Mouse (Mus musculus) gastrocnemius, adult 8-10 months (tissue): ENCODE measurements around the gene Rhoa. TPM values are rescaled to one million over a fixed set of nuclear protein-coding genes. Genes with fewer than 3 reads are reported as not detected.
"Not testable (repeated sequence)": the region's sequence is repeated elsewhere in the genome, so short reads cannot be mapped to it uniquely, and the experiment has no call there.

Experiments used
- DNase-seq, 2 experiments: peaks; one replicate each; pipeline ENCODE4 v3.0.0; 2022; ENCODE audit warnings: low spot score in 2 of 2
- total RNA-seq, 4 experiments: library from RNA; stranded (reverse); gene quantifications; 2 replicates each; pipeline ENCODE4 v1.2.4; 2022

Gene Rhoa
- 100 to 1,000 TPM in 2 of 4 experiments, 10 to 100 TPM in 2; 87.6 to 104 (median 99.6) TPM for total RNA-seq

- peak; percentile 98 to 99 for DNase-seq
Measured at GRCm38 (mm10) chr9:108305629-108306520, at the start of gene Rhoa, which contains the start of gene Tcta. Gene Rhoa, plus strand, starts transcription at chr9:108306129. Gene Tcta, minus strand, starts transcription at chr9:108306160.

GRCm38 (mm10) chr9:108260526-108260925 is 45.4 kb upstream of the Rhoa start:
- DNase-seq = no peak

GRCm38 (mm10) chr9:108261865-108262264 is 44.1 kb upstream of the Rhoa start:
- peak; percentile 39 to 40 for DNase-seq

GRCm38 (mm10) chr9:108262494-108263049 is 43.4 kb upstream of the Rhoa start:
- peak; percentile 35 to 43 for DNase-seq

- peak in 1 of 2 experiments; percentile 37 for DNase-seq
Measured at GRCm38 (mm10) chr9:108263131-108263681, 42.7 kb upstream of the Rhoa start.

- peak; percentile 99 for DNase-seq
Measured at GRCm38 (mm10) chr9:108263690-108264190, 42.2 kb upstream of the Rhoa start, which contains the start of gene Dag1. Gene Dag1, minus strand, starts transcription at chr9:108263958.

GRCm38 (mm10) chr9:108264191-108264921 is 41.6 kb upstream of the Rhoa start:
- peak; percentile 44 to 51 for DNase-seq

GRCm38 (mm10) chr9:108266261-108266935 is 39.5 kb upstream of the Rhoa start:
- DNase-seq = no peak

- no peak for DNase-seq
Measured at GRCm38 (mm10) chr9:108267691-108268090, 38.2 kb upstream of the Rhoa start.

- not testable (repeated sequence) for DNase-seq
Measured at GRCm38 (mm10) chr9:108268701-108269100, 37.2 kb upstream of the Rhoa start.

- no peak for DNase-seq
Measured at GRCm38 (mm10) chr9:108271941-108272340, 34.0 kb upstream of the Rhoa start.

GRCm38 (mm10) chr9:108272691-108273090 is 33.2 kb upstream of the Rhoa start:
- no peak for DNase-seq

GRCm38 (mm10) chr9:108273485-108273884 is 32.4 kb upstream of the Rhoa start:
- no peak for DNase-seq

- no peak for DNase-seq
Measured at GRCm38 (mm10) chr9:108274476-108275330, 31.2 kb upstream of the Rhoa start.

- DNase-seq = no peak
Measured at GRCm38 (mm10) chr9:108275331-108275659, 30.6 kb upstream of the Rhoa start.

- DNase-seq = no peak
Measured at GRCm38 (mm10) chr9:108278697-108279450, 27.1 kb upstream of the Rhoa start.

- DNase-seq = peak; percentile 84 to 88
Measured at GRCm38 (mm10) chr9:108280071-108280828, 25.7 kb upstream of the Rhoa start.

GRCm38 (mm10) chr9:108284410-108284809 is 21.5 kb upstream of the Rhoa start:
- peak; percentile 49 to 61 for DNase-seq
